Mouse (Mus musculus) midbrain, postnatal 0 days (tissue): Measurements from ENCODE around the gene Glrx2. TPM values are rescaled to one million over a fixed set of nuclear protein-coding genes. Genes with fewer than 3 reads are reported as not detected.
A peak's percentile ranks its signal among the peaks of the same experiment; 100 is the strongest.

Source experiments
- ATAC-seq: fragments of 200-750 bp; cut with Nextera tagmentation; 2 replicates; pipeline ENCODE4 v1.8.0; 2017; ENCODE audit warnings: moderate number of reproducible peaks, mild to moderate bottlenecking, moderate TSS enrichment, moderate library complexity; ENCODE audit not compliant: low FRiP score
- DNase-seq: peaks from one replicate; pipeline ENCODE4 v3.0.0-alpha.2; 2015; ENCODE audit warnings: low spot score
- H3K27ac ChIP-seq: fragments of 300-500 bp; sonication (generic); 2 replicates; pipeline ENCODE4 v1.5.1; 2014; ENCODE audit warnings: low read depth, mild to moderate bottlenecking, low read length, mixed read lengths
- H3K27me3 ChIP-seq: fragments of 300-500 bp; sonication (generic); 2 replicates; pipeline ENCODE4 v1.6.1; 2014; ENCODE audit warnings: low read length, control low read depth, mixed read lengths; ENCODE audit not compliant: insufficient read depth
- H3K36me3 ChIP-seq: fragments of 300-500 bp; sonication (generic); 2 replicates; pipeline ENCODE4 v1.6.1; 2014; ENCODE audit warnings: low read length, control low read depth, mixed read lengths; ENCODE audit not compliant: insufficient read depth
- H3K4me1 ChIP-seq: fragments of 300-500 bp; sonication (generic); 2 replicates; pipeline ENCODE4 v1.6.1; 2014; ENCODE audit warnings: mild to moderate bottlenecking, control low read depth, antibody characterized with exemption, low read length, mixed read lengths; ENCODE audit not compliant: insufficient read depth
- H3K4me2 ChIP-seq: fragments of 300-500 bp; sonication (generic); 2 replicates; pipeline ENCODE4 v1.6.1; 2014; ENCODE audit warnings: low read depth, mild to moderate bottlenecking, low read length, mixed read lengths; ENCODE audit not compliant: poor library complexity, severe bottlenecking
- H3K4me3 ChIP-seq: fragments of 300-500 bp; sonication (generic); 2 replicates; pipeline ENCODE4 v1.5.1; 2014; ENCODE audit warnings: low read depth, mild to moderate bottlenecking, low read length, moderate library complexity
- H3K9ac ChIP-seq: fragments of 300-500 bp; sonication (generic); replicated peaks from 2 replicates; pipeline ENCODE4 v1.6.1; 2014; ENCODE audit warnings: mild to moderate bottlenecking, low read length, moderate library complexity, mixed read lengths; ENCODE audit not compliant: poor library complexity, severe bottlenecking
- H3K9me3 ChIP-seq: fragments of 300-500 bp; sonication (generic); 2 replicates; pipeline ENCODE4 v1.6.1; 2016; ENCODE audit warnings: low read length, control low read depth
- CTCF ChIP-seq: IDR thresholded peaks from 2 replicates; pipeline ENCODE4 v1.5.1; 2016; ENCODE audit warnings: antibody characterized with exemption, mild to moderate bottlenecking
- WGBS: fragments of 180-500 bp; shearing (Covaris S2); extraction: QIAGEN DNeasy Blood & Tissue Kit; methylation state at CpG from one replicate; pipeline ENCODE4 v1.1.7; 2014; 5-methylcytosine and 5-hydroxymethylcytosine counted together
- polyA plus RNA-seq: library from polyadenylated mRNA; unstranded; fragments of >200 nt; fragmentation: Nextera tagmentation; extraction: Ambion mirVana; gene quantifications from 2 replicates; pipeline ENCODE4 v1.2.1, GENCODE M21; 2015
- total RNA-seq: library from RNA; depleted of rRNA; stranded (reverse); fragments of >200 nt; gene quantifications from 2 replicates; pipeline ENCODE4 v1.2.3, GENCODE M21; 2014

Gene Glrx2
- total and polyA plus RNA-seq, 2 experiments from 2014 or later = 31.4 to 113 TPM

DNA sequence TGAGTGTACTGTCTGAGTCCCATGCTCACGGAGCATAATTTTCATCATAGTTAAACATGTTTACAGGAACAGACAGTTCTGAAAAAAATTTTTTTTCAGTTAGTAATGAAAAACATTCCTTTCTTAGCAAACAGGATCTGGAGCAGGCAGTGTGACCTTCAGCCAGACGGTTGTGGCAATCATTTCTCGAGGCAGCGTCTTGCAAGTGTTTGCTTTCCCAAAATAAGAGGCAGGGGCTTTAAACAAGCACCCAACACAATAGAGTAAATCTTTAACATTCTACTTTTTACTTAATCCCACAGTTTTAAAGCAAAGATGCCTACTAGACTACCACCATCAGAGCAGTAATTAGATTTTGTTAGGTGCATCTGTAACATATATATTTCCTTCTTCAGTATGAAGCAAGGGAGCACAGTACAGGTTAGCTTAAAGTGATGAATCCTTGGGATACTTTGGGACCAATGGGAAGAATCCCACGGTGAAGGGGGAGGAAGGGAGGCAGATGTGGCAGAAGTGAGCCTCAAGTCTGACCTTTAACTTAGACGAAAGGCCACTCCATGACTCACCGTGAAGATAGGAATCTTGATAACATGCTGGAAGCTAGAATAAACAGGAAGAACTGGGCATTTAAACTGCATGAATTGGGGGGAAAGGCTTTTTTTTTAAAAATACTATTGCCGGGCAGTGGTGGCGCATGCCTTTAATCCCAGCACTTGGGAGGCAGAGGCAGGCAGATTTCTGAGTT, 11.7 kb downstream of the Glrx2 start:
- ATAC-seq = no peak
- DNase-seq = no peak
- H3K27me3 ChIP-seq = no peaks in the 10 kb centered on the region

DNA sequence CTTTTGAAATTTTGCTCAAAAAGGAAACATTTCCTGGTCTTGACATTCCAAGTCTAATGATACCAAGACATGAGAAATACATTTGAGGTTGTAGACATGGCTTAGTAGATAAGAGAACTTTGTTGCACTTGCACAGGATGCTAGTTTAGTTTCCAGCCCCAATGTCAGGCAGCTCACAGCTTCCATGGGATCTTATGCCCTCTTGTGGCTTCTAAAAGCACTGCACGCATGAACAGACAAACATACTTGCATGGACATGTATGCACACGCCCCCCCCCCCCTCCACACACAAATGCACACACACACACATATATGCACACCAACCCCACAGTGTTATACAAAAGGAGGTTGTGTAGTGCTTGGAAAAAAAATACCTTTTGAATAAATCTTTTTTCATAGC, 14.8 kb downstream of the Glrx2 start:
- no peaks in the 10 kb centered on the region for H3K9me3 ChIP-seq
- no peaks in the 10 kb centered on the region for H3K36me3 ChIP-seq
- no peak overlapping the region for H3K4me2 ChIP-seq
- WGBS = 85% methylated on average over 2 of the region's 2 CpGs
- no peaks in the 10 kb centered on the region for H3K4me1 ChIP-seq
- H3K27me3 ChIP-seq = no peaks in the 10 kb centered on the region
- H3K4me3 ChIP-seq = no peak overlapping the region
- TF ChIP-seq CTCF = peak; percentile 59
- DNase-seq = peak; percentile 30
- ATAC-seq = no peak
- H3K9ac ChIP-seq = no peak overlapping the region
- H3K27ac ChIP-seq = no peak overlapping the region

More for the DNA sequence above, 11.7 kb downstream of the Glrx2 start:
- Histone ChIP-seq H3K36me3 (no peaks in the 10 kb centered on the region), H3K4me1 (no peaks in the 10 kb centered on the region), H3K27ac (no peak overlapping the region), H3K4me3 (no peak overlapping the region), H3K9me3 (no peaks in the 10 kb centered on the region), H3K9ac (no peak overlapping the region), H3K4me2 (no peak overlapping the region)
- WGBS = 86% methylated on average over 9 of the region's 9 CpGs
- no peak for TF ChIP-seq CTCF

DNA sequence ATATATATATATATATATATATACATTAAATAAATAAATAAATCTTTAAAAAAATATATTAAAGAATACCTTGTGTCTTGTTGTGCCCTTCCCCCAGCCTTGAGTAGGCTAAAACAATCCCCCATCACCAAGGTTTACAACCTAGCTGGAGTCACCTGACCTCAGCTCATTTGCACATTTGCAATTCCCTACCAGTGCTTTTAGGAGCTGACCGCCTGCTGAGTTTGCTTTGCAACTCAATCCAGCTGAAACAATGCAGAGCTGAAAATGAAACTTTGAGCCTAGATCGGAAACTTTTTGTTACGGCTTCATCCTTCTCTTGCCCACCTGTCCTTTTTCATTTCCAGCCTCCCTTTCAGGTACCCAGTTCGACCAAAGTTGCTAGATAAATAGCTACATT, 15.6 kb downstream of the Glrx2 start:
- Histone ChIP-seq H3K4me3 (no peak overlapping the region), H3K9ac (no peak overlapping the region), H3K27ac (no peak overlapping the region), H3K9me3 (no peaks in the 10 kb centered on the region), H3K4me2 (no peak overlapping the region), H3K27me3 (no peaks in the 10 kb centered on the region), H3K36me3 (no peaks in the 10 kb centered on the region), H3K4me1 (no peaks in the 10 kb centered on the region)
- 52% methylated on average over 4 of the region's 4 CpGs for WGBS
- DNase-seq (no peak), ATAC-seq (no peak)
- TF ChIP-seq CTCF = no peak

DNA sequence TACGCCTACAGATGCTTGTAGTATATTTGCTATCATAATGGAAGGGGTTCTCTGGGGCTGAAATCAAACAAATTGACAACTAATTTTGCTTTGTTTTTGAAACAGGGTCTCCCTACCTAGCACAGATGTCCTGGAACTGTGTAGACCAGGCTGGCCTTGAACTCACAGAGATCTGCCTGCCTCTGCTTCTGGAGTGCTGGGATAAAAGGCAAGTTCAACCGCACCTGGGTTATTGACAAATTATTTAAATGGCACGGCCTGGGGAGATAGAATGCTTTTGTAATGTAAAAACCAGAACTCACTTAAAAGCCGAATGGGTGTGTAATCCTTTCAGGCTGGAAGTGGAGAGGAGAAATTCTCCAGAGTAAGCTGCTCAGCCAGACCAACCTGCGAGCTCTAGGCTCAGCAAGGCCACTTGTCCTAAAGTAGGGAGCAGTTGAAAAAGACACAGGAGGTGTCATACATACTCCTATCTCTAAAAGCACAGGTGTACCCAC, 17.8 kb downstream of the Glrx2 start:
- ATAC-seq = no peak
- H3K27me3 ChIP-seq = no peaks in the 10 kb centered on the region
- no peak for TF ChIP-seq CTCF
- no peaks in the 10 kb centered on the region for H3K36me3 ChIP-seq
- no peak overlapping the region for H3K27ac ChIP-seq
- no peaks in the 10 kb centered on the region for H3K9me3 ChIP-seq
- 65% methylated on average over 5 of the region's 5 CpGs for WGBS
- H3K9ac ChIP-seq = no peak overlapping the region
- no peak for DNase-seq
- H3K4me1 ChIP-seq = no peaks in the 10 kb centered on the region
- no peak overlapping the region for H3K4me3 ChIP-seq
- H3K4me2 ChIP-seq = no peak overlapping the region

DNA sequence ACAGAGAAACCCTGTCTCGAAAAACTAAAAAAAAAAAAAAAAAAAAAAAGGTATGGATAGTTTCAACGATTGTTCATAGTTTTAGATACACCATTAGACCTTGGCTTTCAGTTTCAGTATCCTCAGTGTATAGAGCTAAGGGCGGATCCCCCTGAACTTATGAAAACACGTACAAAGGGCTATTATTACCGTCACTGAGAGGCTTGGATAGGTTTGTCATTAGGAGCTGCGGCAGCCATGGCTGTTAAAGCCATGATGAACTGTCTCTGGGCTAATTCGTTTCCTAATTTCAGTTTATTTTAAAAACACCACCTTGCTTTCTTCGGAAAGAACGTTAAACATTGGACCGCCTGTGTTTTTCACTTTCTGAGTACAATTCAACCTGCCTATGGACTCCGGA, 22.7 kb downstream of the Glrx2 start:
- DNase-seq = peak; percentile 41
- peak overlapping the region; percentile 82 for H3K4me3 ChIP-seq
- H3K27ac ChIP-seq = peak overlapping the region; percentile 89
- peaks cover 16% of the 10 kb centered on the region for H3K36me3 ChIP-seq
- ATAC-seq = no peak
- 27% methylated on average over 11 of the region's 11 CpGs for WGBS
- peak overlapping the region; percentile 85 for H3K9ac ChIP-seq
- TF ChIP-seq CTCF = no peak
- H3K4me1 ChIP-seq = no peaks in the 10 kb centered on the region
- H3K27me3 ChIP-seq = no peaks in the 10 kb centered on the region
- no peaks in the 10 kb centered on the region for H3K9me3 ChIP-seq
- H3K4me2 ChIP-seq = peak overlapping the region; percentile 48
